8 mouse cellular contexts compared by ENCODE assay signal in the genomic region with DNA sequence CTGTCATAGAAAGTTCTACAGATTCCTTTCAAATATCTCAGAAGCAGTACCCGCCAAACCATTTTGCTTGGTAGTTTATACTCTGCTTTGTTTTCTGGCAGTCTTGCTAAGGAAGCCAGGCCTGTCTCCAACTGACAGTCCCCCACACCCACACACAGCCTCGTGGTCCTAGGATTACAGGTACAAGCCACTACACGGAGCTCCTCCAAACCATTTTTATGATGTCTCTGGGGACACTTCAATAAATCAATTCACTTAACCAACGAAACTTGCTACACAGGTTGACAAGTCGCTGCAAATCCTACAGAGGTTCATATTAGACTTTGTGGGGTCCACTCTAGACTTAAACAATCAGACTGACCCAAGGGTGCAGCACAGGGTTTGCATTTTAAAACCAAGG. TPM values are rescaled to one million over a fixed set of nuclear protein-coding genes. Genes with fewer than 3 reads are reported as not detected.
DNase-seq lines count a peak whose midpoint lies in the region; ATAC-seq lines count a peak whose summit lies in the region.

No protein-coding gene starts in this region.

- WGBS in liver, embryonic 11.5 days = 24% methylated on average over 5 of the region's 5 CpGs

- H3K4me2 ChIP-seq in liver, embryonic 11.5 days = peak overlapping the region; percentile 90

- H3K4me3 ChIP-seq in erythroblast, embryonic 14.5 days (replicated peaks) = peak overlapping the region; percentile 100
- peak overlapping the region; percentile 99 for H3K4me3 ChIP-seq in liver, embryonic 11.5 days (ENCODE audit: low read depth, low read length)

- DNase-seq in 3T3-L1 (ENCODE audit: low read depth, low spot score) = peak; percentile 23
- DNase-seq in fat pad, adult 2 months (ENCODE audit: extremely low read depth, low read depth, low spot score) = peak; percentile 66
- no peak for DNase-seq in liver, embryonic 11.5 days (ENCODE audit: low spot score)
- DNase-seq in thymus, adult 18-20 months = no peak
- DNase-seq in spleen, postnatal 14 days (ENCODE audit: low spot score in 2 of 2) = no peak
- DNase-seq in layer of hippocampus, adult 11-12 months (ENCODE audit: low spot score) = no peak

- H3K36me3 ChIP-seq in erythroblast, embryonic 14.5 days (ENCODE audit: control insufficient read depth) = peaks cover 18% of the 10 kb centered on the region
- H3K36me3 ChIP-seq in liver, embryonic 11.5 days (ENCODE audit: control insufficient read depth, insufficient read depth, low read length) = 0 out of 2 replicates have a peak, but pooled peaks cover 2% of the 10 kb centered on the region

- H3K27me3 ChIP-seq in erythroblast, embryonic 14.5 days (ENCODE audit: control insufficient read depth) = no peaks in the 10 kb centered on the region
- H3K27me3 ChIP-seq in liver, embryonic 11.5 days (replicated peaks; ENCODE audit: control insufficient read depth, insufficient read depth, low read length) = no peaks in the 10 kb centered on the region

- H3K27ac ChIP-seq in liver, embryonic 11.5 days (ENCODE audit: low read depth, low read length) = no peak overlapping the region; the same call in 1 of the 2 replicates

- peak overlapping the region; percentile 94 for H3K9ac ChIP-seq in liver, embryonic 11.5 days (ENCODE audit: low read depth, low read length)

- H3K4me1 ChIP-seq in erythroblast, embryonic 14.5 days (ENCODE audit: control insufficient read depth) = peaks cover 41% of the 10 kb centered on the region
- peaks cover 12% of the 10 kb centered on the region for H3K4me1 ChIP-seq in liver, embryonic 11.5 days (replicated peaks; ENCODE audit: control insufficient read depth, insufficient read depth, low read length)

- no peaks in the 10 kb centered on the region for H3K9me3 ChIP-seq in erythroblast, embryonic 14.5 days (ENCODE audit: control insufficient read depth, low read length)
- H3K9me3 ChIP-seq in liver, embryonic 11.5 days (ENCODE audit: control insufficient read depth, low read length) = no peaks in the 10 kb centered on the region

- no peak for ATAC-seq in erythroblast, adult 5-6 weeks (replicated peaks; ENCODE audit: low FRiP score, poor library complexity, severe bottlenecking)
- no peak for ATAC-seq in liver, embryonic 11.5 days (replicated peaks; ENCODE audit: low FRiP score)

RNA-seq across cellular contexts. Expression of a gene that starts 1.3 kb away (rescaled TPM):
- 0.28 and 0.41 TPM in 2 replicates for polyA plus RNA-seq in erythroblast, embryonic 14.5 days (2012)
- 13.0 and 19.2 TPM in 2 replicates for total RNA-seq in erythroblast, adult 5-6 weeks (2015; ENCODE audit: low replicate concordance)
- total RNA-seq in erythroblast, adult 5-6 weeks (2017; ENCODE audit: low replicate concordance) = 7.8 and 12.7 TPM in 2 replicates
- polyA plus RNA-seq in liver, embryonic 11.5 days (2014; fragmentation: Nextera tagmentation; extraction: Ambion mirVana) = 38.0 and 39.7 TPM in 2 replicates

RNA-seq across cellular contexts. Expression of a gene that starts 1.3 kb away (rescaled TPM):
- 0.93 and 3.9 TPM in 2 replicates for polyA plus RNA-seq in erythroblast, embryonic 14.5 days (2012)
- total RNA-seq in erythroblast, adult 5-6 weeks (2015; ENCODE audit: low replicate concordance) = 9.8 and 15.9 TPM in 2 replicates
- 40.8 and 44.3 TPM in 2 replicates for total RNA-seq in erythroblast, adult 5-6 weeks (2017; ENCODE audit: low replicate concordance)
- polyA plus RNA-seq in liver, embryonic 11.5 days (2014; fragmentation: Nextera tagmentation; extraction: Ambion mirVana) = 60.0 and 70.0 TPM in 2 replicates

Comparison
In these comparisons a context has a peak if more than half of its experiments do, and no peak if none do; other contexts are left out.
1. DNase-seq: peak in 3T3-L1 (single experiment) and fat pad, adult 2 months (single experiment); none in liver, embryonic 11.5 days (single experiment), thymus, adult 18-20 months (0 of 2), spleen, postnatal 14 days (0 of 2) and layer of hippocampus, adult 11-12 months (single experiment).
2. RNA of a gene that starts 1.3 kb away (polyA plus RNA-seq): 38.0 to 39.7 TPM in liver, embryonic 11.5 days; 0.28 to 0.41 TPM in erythroblast, embryonic 14.5 days; every median in the first group is over 10 times any median in the second.
3. RNA of a gene that starts 1.3 kb away (polyA plus RNA-seq): 60.0 to 70.0 TPM in liver, embryonic 11.5 days; 0.93 to 3.9 TPM in erythroblast, embryonic 14.5 days; every median in the first group is over 10 times any median in the second.